Mouse (Mus musculus): ENCODE measurements at regions not wholly inside any gene's neighbourhood (a gene's known extent, or its start where the extent isn't known, plus 50 kb on each side); places are given as distances from the start of the nearest gene placed in this dataset.
A peak's percentile ranks its signal among the peaks of the same experiment; 100 is the strongest.

GRCm38 (mm10) chr4:26273754-26274153 lies 72.9 kb downstream of the Manea start:
- DNase-seq (ENCODE audit: low spot score), result no peak

DNA sequence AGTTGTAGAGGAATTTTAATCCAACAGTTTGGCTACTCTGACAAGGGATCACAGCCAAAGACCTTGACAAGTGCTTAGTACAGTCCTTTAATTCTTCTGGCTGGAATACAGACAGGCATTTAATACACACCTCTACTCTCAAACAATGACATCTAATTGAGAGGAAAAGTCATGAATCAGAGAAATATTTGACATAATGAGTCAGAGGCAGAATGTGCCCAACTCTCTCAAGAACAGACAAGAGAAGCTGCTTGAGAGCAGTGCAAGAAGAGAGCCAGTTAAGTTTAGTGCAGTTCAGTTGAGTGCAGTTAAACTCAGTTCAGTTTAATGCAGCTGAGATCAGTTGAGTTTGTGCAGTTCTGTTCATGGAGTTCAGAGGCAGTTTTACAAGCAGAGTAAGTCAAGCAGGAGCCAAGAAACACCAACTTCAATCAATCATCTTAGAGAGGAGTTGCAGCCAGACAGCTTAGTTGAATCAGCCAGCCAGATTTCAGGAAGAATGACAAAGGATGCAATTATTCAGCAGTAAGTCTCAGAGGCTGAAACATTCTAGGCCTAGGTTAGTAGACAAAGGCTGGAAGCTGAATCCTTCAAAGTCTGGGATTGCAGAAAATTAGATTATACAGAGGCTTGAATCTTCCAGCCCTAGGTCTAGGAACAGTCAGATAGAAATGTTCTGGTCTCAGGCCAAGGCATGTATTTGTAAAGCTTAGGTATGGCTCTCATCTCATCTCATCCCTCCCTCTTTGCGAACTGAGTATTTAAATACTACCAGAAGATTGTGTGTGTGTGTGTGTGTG lies 87.3 kb downstream of the Manea start:
- DNase-seq (ENCODE audit: low spot score), result no peak

GRCm38 (mm10) chr4:26255889-26256288 lies 90.8 kb downstream of the Manea start:
- DNase-seq (ENCODE audit: low spot score), result no peak

GRCm38 (mm10) chr4:26247925-26248856 lies 98.5 kb downstream of the Manea start:
- peak; percentile 48 for DNase-seq (ENCODE audit: low spot score)

DNA sequence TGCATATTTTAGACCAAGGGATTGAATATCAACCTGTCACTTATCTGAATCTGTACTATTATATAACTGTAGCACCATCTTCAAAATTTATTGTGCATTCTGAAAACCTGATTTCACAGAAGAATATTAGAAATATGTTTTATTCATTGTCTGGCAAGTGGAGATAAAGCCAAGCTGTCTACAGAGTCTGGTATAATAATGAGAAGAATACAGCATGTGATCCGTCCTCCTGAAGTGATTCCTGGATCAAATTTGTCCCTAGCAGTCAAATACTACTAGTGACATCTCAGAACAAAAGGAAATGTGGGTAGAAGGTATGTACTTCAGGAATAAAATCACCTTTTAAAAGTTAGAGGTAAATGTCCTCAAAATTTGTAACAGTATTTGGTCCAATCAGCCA lies 123.4 kb downstream of the Manea start:
- DNase-seq (ENCODE audit: low spot score), result no peak
